Mouse (Mus musculus): Measurements from ENCODE around the gene Gm17428.
"Not testable (repeated sequence)": the region's sequence is repeated elsewhere in the genome, so short reads cannot be mapped to it uniquely, and the experiment has no call there.

Gm17428 gene

DNA sequence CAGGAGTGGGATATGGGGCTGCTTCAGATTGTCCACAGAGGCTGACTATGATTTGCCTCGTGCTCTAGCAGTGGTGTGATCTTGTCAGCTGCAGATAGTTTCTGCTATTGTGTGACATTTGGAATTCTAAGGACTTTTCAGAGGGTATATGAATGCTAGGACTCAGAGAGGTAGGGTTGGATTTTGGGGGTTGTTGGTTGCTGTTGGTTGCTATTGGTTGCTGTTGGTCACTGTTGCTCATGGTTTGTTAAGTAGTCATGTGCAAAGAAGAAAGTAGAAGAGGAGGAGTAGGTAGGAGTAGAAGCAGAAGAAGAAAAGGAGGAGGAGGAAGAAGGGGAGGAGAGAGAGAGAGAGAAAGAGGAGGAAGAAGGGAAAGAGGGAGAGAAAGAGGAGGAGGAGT is at the start of gene Gm17428:
Gm17428 (plus strand) TSS at position 301 of the 400 bp plus-strand sequence.
- no peak for DNase-seq (ENCODE audit: low spot score in 2 of 2)

DNA sequence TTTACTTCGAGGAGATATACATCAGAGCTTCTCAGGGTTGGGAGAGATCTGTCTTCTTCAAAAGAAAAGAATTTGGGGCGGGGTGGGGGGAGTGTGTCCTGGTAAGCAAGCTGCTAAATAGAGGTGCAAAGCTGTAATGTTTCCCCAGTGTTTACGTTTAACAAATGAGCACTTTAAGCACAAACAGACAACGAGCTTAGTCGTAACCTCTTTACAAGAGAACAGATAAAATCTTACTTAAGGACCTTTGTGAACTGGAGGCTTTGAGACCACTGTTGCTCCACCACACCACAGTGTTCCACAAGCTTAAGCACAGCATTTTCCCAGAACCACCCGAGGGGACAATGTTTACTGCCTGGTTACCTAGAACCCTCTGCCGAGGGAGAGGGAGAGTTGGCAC is 49.4 kb upstream of the Gm17428 start:
- no peak for DNase-seq (ENCODE audit: low spot score in 2 of 2)

DNA sequence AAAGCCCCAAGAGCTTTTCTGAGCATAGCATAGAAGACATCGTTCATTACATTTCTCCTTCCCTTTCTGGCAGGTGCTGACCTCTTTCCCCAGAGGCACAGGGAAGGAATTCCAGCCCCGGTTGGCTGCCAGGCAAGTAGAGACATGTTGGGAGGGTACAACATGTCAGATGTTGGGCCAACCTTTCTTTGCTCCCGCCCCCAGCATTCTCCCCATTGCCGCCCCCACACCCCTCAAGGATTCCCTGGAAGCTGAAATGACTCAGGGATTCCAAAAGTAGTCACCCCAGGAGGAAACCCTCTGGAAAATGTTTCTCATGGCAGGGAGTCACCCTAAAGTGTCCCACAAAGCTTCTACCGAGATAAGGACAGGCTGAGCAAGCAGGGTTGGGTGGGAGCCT is 46.9 kb upstream of the Gm17428 start:
- no peak for DNase-seq (ENCODE audit: low spot score in 2 of 2)

DNA sequence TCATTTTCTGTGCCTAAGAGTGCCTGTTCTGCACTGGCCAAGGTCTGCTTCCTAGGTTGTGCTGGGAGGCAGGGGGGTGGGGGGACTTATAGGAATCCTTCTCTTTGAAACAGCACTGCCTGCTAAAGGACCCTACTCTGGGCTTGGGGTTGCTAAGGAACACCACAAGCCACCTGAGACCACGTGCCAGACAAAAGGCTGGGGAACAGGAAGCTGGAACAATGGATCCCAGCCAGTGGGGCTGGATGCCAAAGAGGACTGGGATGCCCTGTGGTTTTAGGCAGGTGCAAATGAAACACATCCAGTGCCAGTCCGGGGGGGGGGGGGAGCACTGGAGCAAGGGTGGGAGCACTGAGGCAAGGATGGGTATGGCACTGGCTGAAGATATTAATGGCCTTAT is 46.3 kb upstream of the Gm17428 start:
- no peak for DNase-seq (ENCODE audit: low spot score in 2 of 2)

DNA sequence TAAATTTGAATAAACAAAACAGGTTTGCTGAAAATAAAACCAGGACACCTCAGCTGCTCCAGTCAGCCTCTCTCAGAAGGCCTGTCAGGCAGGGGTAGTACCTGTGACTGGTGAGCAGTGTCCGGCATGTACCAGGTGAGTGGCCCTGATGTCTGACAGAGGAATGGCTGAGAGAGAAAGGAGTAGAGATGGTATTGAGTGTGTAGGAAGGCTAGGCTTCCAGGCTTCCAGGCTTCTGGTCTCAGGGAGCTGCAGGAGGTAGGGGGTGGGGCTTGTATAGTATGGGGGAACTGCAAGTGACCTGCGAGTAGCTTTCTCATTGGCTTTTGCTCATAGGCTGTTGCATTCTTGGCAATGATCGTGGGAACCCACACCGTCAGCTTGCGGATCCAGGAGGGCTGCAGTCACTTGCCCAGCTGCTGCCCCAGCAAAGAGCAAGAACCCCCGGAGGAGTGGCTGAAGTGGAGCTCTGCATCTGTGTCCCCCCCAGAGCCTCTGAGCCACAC is 44.0 kb upstream of the Gm17428 start, which contains the start of gene Il25:
Il25 (plus strand) TSS at position 51 of the 506 bp plus-strand sequence.
- no peak for DNase-seq (ENCODE audit: low spot score in 2 of 2)

DNA sequence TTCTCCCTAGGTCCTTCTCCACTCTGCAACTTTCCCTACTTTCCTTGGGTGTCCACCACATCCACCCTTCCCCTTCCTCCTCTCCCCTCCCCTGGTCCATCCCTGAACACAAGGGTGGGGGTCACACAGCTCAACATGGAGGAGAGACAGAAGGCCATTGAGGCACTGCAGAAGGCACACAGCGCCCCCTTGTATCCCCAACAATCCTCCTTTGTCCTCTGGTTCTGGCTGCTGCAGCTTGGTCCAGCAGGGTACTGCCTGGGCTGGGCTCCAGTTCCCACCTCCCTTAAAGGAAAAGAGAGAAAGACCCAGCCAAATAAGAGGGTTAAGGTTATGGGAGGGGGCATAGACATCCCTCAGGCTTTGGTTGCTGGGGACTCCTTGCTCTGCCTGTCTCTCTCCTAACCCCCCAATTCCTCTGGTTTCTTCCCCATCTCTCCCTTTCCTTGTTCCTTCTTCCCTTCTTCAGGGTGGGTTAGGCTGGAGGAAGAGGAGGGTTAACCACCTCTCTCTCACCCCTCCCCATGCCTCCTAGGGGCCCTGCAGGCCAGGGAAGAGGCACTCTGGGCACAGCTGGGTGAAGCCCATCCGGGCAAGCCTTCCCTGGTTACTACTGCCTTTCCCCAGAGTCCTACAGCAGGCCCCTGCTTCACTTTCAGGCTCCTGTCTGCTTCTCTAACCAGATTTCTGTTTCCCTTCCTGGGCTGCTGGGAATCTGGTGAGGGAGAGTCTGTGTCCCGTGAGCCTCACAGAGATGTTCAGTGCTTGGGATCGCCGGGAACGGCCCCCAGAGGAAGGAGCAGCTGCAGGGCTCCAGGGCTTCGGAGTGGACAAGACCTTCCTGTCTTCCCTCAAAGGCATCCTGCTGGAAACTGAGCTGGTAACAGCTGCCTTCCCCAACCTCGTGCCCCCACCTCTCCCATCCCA is 40.6 kb upstream of the Gm17428 start, which contains the start of gene Cmtm5:
Cmtm5 (plus strand) TSS at position 358 of the 927 bp plus-strand sequence.
- no peak for DNase-seq (ENCODE audit: low spot score in 2 of 2)

DNA sequence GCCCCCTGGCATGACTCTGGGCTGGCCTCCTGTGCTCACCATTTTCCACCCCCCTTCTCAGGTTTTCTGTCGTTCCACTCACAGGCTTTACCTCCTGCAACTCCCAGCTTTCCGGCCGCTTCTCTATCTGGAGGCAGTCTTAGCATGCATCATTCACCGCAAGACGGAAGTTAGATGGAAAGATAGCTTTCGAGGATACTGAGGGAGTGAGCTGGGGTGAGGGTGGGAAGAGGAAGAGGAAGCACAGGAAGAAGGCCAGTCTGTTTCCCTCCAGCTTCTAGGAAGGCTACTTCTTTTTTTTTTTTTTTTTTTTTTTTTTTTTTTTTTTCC is 39.9 kb upstream of the Gm17428 start:
- DNase-seq (ENCODE audit: low spot score in 2 of 2): no peak

DNA sequence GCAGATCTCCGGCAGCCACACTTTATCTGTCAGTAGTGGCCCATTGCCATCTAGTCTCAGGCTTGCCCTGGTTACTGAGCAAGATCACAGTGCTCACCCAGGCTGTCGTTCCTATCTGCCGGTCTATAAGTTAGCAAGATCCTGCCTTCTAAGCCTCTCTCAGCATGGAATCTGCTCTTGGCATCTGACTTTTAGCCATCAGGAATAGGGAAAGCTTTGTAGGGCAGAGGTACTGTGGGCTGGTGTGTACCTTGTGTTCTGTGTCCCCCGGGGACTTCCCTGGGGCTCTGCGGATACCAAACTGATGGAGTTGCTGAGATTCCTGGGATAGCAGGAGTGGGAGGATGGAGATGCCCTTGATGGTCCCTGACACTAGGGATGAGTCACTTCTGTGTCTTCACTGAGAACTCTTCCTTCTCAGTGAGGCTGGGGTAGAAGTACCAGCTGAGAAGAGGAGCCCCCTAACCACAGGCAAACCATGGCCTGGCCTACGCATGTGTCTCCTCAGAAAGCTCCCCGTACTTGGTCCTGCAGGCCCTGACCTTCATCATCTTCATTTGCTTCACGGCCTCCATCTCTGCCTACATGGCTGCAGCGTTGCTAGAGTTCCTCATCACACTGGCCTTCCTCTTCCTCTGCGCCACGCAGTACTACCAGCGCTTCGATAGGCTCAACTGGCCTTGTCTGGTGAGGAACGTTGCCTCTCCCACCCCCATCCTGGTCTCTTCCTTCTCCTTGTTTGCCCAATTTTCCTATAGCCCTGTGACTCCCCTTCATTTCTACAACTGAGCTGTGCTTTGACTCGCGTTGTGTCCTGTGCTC is 39.2 kb upstream of the Gm17428 start:
- DNase-seq (ENCODE audit: low spot score in 2 of 2): no peak

DNA sequence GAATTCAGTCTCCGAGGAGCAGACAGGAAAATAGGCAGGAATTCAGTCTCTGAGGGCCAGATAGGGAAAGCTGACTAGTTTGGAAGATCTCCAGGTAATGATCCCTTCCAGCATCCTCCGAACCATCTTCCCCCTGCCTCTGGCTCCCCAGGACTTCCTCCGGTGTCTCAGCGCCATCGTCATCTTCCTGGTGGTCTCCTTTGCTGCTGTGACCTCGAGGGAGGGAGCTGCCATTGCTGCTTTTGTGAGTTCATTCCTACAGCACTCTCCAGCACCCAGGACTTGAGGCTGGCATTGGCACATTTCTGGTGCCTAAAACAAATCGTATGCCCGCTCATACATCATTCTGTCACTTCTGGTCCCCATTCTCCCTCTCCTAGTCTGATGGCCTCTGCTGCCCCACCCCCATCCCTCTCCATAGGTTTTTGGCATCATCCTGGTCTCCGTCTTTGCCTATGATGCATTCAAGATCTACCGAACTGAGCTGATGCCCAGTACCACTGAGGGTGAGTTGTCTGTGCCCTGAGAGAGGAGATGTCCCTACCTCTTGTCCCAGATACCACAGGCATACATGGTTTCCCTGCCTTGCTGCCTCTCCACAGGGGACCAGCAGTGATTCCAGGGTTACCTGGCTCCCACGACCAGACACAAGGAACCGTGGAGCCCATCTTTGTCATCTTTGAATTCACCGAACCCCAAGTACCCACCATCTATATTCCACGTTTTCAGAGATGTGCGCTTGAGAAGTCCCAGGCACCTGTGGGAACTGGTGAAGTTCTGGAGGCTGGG is 38.1 kb upstream of the Gm17428 start:
- DNase-seq (ENCODE audit: low spot score in 2 of 2): no peak

DNA sequence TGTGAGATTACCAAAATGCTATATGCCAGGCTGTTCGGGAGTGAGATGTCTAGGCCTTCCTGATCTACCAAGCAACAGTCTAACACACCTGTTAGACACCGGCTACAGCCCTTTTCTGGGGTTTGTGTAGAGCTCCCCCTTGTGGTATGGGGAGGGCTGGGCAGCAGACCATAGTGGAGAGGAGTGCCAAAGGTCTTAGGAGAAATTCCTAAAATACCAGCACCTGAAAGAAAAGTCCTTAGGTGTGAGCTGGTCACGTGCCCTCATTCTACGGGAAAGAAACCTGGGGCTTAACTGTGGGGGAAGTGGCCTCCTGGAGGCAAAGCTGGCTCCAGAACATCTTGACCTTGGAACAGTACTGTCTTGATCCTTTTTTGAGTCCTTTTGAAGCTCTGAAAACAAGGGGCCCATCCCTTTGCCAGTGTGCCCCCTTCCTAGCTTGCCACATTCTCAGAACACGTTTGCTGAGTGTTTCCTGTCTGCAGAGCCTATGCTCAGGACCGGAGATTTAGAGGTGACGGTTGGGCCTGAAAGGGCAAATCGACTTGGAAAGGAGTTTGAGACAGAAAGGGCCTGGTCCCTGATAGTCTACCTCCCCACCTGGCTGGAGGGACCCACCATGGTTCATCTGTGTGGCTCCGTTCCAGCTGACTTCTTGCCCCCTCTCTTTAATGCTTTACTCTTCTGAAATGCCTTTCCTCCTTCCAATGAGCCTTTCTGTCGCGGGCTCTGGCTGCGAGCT is 37.1 kb upstream of the Gm17428 start:
- DNase-seq (ENCODE audit: low spot score in 2 of 2): peak; percentile 33 to 48

DNA sequence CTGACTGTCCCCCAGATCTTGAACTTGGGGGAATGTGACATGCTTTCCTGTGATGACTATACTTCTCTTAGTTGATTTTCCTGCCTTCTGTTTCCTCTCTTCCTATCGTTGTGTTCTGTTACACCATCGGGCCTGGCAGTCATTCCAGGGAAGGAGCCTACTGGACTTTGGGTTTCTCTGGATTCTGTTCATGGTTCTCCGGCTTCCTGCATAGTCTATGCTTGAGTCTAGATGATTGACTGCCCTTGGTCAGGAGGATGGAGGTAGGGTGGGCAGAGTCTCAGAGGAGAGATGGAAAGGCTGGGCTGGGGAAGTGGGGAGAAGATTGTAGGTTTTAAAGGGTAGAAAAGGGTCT is 36.6 kb upstream of the Gm17428 start:
- DNase-seq (ENCODE audit: low spot score in 2 of 2): no peak

DNA sequence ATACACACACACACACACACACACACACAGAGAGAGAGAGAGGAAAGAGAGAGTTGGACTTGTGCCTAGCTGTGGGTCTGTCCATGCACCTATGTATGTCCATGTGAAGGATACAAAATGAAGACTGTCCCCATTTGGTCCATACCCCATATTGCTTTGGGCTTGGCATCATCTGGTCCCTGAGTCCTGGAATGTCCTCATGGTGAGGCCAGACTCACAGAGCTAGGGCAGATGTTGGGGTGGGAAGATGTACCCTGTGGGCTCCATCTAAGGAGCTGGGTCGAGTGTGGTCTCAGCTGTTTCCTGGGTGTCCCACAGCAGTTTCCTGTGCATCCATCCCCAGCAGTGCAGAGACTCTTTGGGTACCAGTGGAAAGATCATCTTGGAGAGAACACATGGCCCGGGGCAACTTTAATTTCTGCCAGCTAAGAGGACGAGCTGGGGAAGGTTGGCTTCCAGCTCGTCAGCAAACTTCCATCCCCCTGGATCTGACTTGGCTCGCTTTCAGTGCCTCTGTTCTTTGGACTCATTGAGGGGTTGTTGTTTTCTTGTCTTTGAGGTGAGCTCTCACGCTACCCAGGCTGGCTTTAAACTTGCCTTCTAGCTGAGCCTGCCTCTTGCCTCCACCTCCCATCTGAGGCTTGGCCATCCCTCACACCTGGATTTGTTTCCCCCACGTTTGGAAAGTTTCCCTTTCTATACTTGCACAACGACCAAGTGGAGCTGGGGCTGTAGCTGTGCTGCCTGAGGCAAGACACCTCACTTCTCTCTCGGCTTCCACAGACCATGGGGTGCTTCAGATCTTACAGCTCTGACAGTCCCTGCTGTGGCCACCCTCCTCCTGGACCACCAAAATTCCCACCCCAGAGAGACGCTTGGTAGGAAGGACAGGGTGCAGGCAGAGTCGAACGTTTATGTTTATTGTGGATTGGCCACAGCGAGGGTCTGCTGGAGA is 35.4 kb upstream of the Gm17428 start:
- DNase-seq (ENCODE audit: low spot score in 2 of 2): no peak

DNA sequence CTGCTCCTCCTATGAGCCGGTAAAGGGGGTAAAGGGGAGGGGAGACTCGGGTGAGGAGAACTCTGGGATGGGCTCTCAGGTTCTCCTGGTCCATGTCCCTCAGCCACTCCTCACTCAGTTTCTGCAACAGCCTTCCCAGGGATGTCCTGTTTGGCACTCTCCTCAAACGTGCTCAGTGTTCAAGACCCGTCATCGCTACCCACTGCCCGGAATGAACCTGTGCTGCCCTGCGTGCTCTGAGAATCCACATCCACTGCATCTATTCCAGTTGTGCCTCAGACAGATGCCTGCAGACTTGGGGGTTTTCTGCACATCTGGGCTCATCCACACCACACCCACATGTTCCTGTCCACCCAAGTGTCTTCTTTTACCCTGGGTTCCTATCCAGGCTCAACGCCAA is 34.3 kb upstream of the Gm17428 start:
- no peak for DNase-seq (ENCODE audit: low spot score in 2 of 2)

DNA sequence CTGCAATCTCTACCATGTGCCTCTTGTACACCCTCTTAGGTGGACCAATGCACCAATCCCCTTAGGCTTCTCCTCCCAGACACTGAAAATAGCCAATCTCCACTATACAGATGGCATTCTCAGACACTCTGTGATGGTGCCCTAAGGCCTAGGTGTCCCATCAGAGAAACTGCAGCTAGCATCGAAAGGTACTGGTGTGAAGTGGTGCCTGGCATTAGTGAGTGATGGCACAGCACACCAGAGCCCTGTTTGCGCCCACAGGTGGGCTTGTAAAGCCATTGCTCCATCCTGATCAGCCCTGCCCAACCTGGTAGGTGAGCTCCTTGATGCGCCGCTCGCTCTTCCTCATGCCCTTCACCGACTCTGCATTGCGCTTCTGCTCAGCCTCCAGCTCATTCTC is 32.8 kb upstream of the Gm17428 start:
- no peak for DNase-seq (ENCODE audit: low spot score in 2 of 2)

DNA sequence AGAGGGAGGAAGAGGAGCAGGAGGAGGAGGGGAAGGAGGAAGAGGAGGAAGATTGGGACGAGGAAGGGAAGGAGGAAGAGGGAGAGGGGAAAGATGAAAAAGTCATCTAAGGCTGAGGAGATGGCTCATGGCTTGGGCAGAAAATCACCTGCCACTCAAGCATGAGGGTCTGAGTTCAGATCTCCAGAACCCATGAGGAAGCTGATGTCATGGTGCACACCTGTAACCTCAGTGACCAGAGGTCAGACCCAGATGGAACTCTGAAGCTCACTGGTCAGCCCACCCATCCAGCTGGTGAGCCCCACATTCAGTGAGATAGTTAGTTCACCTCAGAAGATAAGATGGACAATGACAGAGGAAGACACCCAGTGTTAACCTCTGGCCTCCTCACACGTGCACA is 31.8 kb upstream of the Gm17428 start:
- no peak for DNase-seq (ENCODE audit: low spot score in 2 of 2)

DNA sequence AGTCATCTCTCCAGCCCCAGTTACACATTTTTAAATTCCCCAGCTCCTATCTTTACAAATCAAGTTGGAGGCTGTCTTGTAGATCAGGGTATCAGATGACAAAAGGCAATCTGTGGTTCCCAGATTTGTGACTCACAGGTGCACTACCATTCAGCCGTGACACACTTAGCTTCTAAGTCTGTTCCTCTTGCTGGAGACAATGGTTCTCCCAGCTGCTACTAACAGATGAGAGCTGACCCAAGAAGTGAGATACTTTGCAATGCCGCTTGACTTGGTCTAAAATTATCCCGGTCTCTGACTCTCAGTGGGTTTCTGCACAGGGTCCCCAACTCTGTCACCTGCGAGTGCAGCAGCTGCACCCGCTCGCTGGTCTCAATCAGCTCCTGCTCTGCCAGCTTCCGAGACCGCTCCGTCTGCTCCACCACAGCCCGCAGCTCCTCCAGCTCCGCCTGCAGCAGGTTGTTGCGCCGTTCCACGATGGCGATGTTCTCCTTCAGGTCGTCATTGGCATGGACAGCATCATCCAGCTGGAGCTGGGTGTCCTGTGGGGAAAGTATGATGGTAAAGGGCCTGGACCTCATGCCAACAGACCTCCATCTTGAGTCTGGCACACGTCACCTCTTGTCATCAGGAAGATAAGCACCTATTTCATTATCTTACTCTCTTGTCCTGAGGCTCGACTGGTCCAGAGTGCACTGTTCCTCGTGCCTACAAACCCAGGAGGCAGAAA is 30.6 kb upstream of the Gm17428 start:
- DNase-seq (ENCODE audit: low spot score in 2 of 2): no peak

DNA sequence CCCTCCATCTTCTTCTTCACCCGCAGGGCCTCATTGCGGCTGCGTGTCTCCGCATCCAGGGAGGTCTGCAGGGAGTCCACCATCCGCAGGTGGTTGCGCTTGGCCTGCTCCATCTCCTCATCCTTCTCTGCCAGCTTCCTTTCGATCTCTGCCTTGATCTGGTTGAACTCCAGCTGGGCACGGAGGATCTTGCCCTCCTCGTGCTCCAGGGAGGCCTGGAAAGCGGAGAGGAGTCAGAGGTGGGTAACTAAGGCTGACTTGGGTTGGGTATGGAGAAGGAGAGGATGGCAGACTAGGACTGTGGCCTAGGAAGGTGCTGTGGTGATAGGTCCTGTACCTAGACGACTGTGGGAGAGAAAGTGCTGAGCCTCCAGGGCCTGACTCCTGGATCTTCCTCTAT is 29.7 kb upstream of the Gm17428 start:
- DNase-seq (ENCODE audit: low spot score in 2 of 2): not testable (repeated sequence)

DNA sequence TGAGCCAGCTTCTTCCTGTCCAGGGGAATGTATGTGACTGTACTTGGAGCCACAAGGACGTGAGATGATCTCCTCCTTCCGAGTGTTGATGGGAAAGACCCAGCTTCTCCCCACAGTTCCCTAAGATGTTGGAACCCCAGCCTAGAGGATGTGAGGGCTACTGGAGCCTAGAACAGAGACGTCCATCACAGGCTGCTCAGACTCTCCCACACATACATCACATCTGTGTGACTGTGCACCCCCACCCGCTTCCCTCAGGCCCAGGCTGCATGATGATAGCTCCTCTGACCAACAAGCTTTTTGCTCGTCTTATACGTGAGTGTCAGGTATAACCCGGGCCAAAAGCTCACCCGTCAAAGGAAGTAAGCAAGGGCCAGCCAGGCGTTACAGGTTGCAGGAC is 28.0 kb upstream of the Gm17428 start:
- no peak for DNase-seq (ENCODE audit: low spot score in 2 of 2)

DNA sequence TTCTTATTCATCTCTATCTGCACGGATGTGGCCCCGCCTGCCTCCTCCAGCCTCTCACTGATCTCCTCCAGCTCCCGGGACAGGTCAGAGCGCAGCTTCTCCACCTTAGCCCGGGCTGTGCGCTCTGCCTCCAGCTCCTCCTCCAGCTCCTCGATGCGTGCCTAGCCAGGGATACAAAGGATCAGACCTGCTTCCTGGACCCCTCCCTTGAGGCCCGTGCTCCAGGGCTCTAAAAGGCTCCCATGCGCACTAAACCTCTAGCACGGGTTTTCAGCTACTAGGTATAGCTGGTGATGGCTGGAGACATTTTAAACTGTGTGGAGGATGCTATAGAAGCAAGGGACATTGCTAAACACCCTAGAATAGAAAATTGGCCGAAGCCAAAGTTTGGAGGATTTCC is 26.2 kb upstream of the Gm17428 start:
- DNase-seq (ENCODE audit: low spot score in 2 of 2): no peak
